In genomic region chr14:105511826-105512225, GRCm38 (mm10) we compare ENCODE assay signal across 18 mouse cellular contexts.
"Had no signal": no experiment of that assay in that cellular context is flagged by ENCODE, and none has a peak within 500 bp of the region (broad histone marks: within the 10 kb centered on the region; RNA-seq: fewer than 3 reads in every experiment).

No protein-coding gene starts in this region.

- H3K4me2 ChIP-seq: lung, embryonic 15.5 days; midbrain, embryonic 11.5 days; midbrain, embryonic 13.5 days; midbrain, embryonic 15.5 days; neural tube, embryonic 13.5 days; stomach, embryonic 15.5 days had no signal

- H3K9me3 ChIP-seq: lung, embryonic 15.5 days; midbrain, embryonic 13.5 days; midbrain, embryonic 15.5 days; neural tube, embryonic 13.5 days; stomach, embryonic 15.5 days had no signal

- H3K27ac ChIP-seq: lung, embryonic 15.5 days; macrophage; midbrain, embryonic 13.5 days; midbrain, embryonic 15.5 days; neural tube, embryonic 13.5 days; stomach, embryonic 15.5 days; stomach, postnatal 0 days had no signal

- DNase-seq: liver, postnatal 0 days; lung, adult 2 months; lung, postnatal 14 days; lung, postnatal 36 days; right cerebral cortex, postnatal 14 days; thymus, adult 2 months; thymus, postnatal 25 days; thymus, postnatal 4 days had no signal

- H3K4me1 ChIP-seq: lung, embryonic 15.5 days; megakaryocyte, embryonic 14.5 days; midbrain, embryonic 13.5 days; midbrain, embryonic 15.5 days; neural tube, embryonic 13.5 days; stomach, embryonic 15.5 days had no signal

- H3K27me3 ChIP-seq: lung, embryonic 15.5 days; megakaryocyte, embryonic 14.5 days; midbrain, embryonic 15.5 days; neural tube, embryonic 13.5 days; stomach, embryonic 15.5 days had no signal

- H3K36me3 ChIP-seq: lung, embryonic 15.5 days; midbrain, embryonic 13.5 days; midbrain, embryonic 15.5 days; neural tube, embryonic 13.5 days; stomach, embryonic 15.5 days had no signal

- H3K4me3 ChIP-seq: lung, embryonic 15.5 days; megakaryocyte, embryonic 14.5 days; midbrain, embryonic 13.5 days; midbrain, embryonic 15.5 days; neural tube, embryonic 13.5 days; stomach, embryonic 15.5 days had no signal

- H3K9ac ChIP-seq: liver, postnatal 0 days; lung, embryonic 15.5 days; midbrain, embryonic 13.5 days; midbrain, embryonic 15.5 days; neural tube, embryonic 13.5 days; stomach, embryonic 15.5 days had no signal

- ATAC-seq: liver, postnatal 0 days; lung, postnatal 0 days; midbrain, embryonic 13.5 days; midbrain, embryonic 15.5 days had no signal
